Mouse (Mus musculus) limb, embryonic 10.5 days (tissue): ENCODE results near the gene Nsfl1c. TPM values are rescaled to one million over a fixed set of nuclear protein-coding genes. Genes with fewer than 3 reads are reported as not detected.

Experiments
- polyA plus RNA-seq: library from polyadenylated mRNA; unstranded; fragments of >200 nt; fragmentation: Nextera tagmentation; extraction: Ambion mirVana; gene quantifications from 2 replicates; pipeline ENCODE4 v1.2.1, GENCODE M21; 2016

The Nsfl1c gene
- polyA plus RNA-seq, 1 experiment from 2014 or later = 325 TPM

Other genes starting within 250 kb of the Nsfl1c start
- gene 4921509C19Rik, start 18.0 kb upstream of the Nsfl1c start, polyA plus RNA-seq = not detected in 2 replicates
- 543 and 621 TPM in 2 replicates for gene Fkbp1a, start 48.3 kb downstream of the Nsfl1c start, polyA plus RNA-seq
- gene Sdcbp2, start 78.4 kb downstream of the Nsfl1c start, polyA plus RNA-seq = 0.55 and 0.73 TPM in 2 replicates
- gene Snph, start 138.4 kb downstream of the Nsfl1c start, polyA plus RNA-seq = 0.14 and 0.30 TPM in 2 replicates
- gene Rad21l, start 174.4 kb downstream of the Nsfl1c start, polyA plus RNA-seq = not detected in 2 replicates
- 2.3 and 2.8 TPM in 2 replicates for gene Tmem74b, start 207.8 kb downstream of the Nsfl1c start, polyA plus RNA-seq